Mouse (Mus musculus) forebrain, postnatal 0 days (tissue): ENCODE measurements at regions not wholly inside any gene's neighbourhood (a gene's known extent, or its start where the extent isn't known, plus 50 kb on each side); places are given as distances from the start of the nearest gene placed in this dataset.

Experiments used
- ATAC-seq: fragments of 200-750 bp; cut with Nextera tagmentation; 2 replicates; pipeline ENCODE4 v1.8.0; 2017; ENCODE audit warnings: mild to moderate bottlenecking, moderate library complexity
- DNase-seq: peaks from one replicate; pipeline ENCODE4 v3.0.0-alpha.2; 2015
- H3K27ac ChIP-seq: fragments of 300-500 bp; sonication (generic); 2 replicates; pipeline ENCODE4 v1.5.1; 2014; ENCODE audit warnings: low read depth, mild to moderate bottlenecking, antibody characterized with exemption, low read length, moderate library complexity, mixed read lengths
- H3K27me3 ChIP-seq: fragments of 300-500 bp; sonication (generic); 2 replicates; pipeline ENCODE4 v1.6.1; 2014; ENCODE audit warnings: mild to moderate bottlenecking, low read length, mixed read lengths; ENCODE audit not compliant: insufficient read depth
- H3K36me3 ChIP-seq: fragments of 300-500 bp; sonication (generic); 2 replicates; pipeline ENCODE4 v1.6.1; 2014; ENCODE audit warnings: mild to moderate bottlenecking, moderate library complexity; ENCODE audit not compliant: insufficient read depth
- H3K4me1 ChIP-seq: fragments of 300-500 bp; sonication (generic); 2 replicates; pipeline ENCODE4 v1.6.1; 2014; ENCODE audit warnings: antibody characterized with exemption; ENCODE audit not compliant: insufficient read depth
- H3K4me2 ChIP-seq: fragments of 300-500 bp; sonication (generic); 2 replicates; pipeline ENCODE4 v1.6.1; 2014; ENCODE audit warnings: low read depth, mild to moderate bottlenecking, moderate library complexity
- H3K4me3 ChIP-seq: fragments of 300-500 bp; sonication (generic); 2 replicates; pipeline ENCODE4 v1.5.1; 2014; ENCODE audit warnings: low read depth, low read length, mixed read lengths
- H3K9ac ChIP-seq: fragments of 300-500 bp; sonication (generic); 2 replicates; pipeline ENCODE4 v1.6.1; 2014; ENCODE audit warnings: mild to moderate bottlenecking
- H3K9me3 ChIP-seq: fragments of 300-500 bp; sonication (generic); 2 replicates; pipeline ENCODE4 v1.6.1; 2016; ENCODE audit warnings: low read length
- CTCF ChIP-seq: sonication (generic); IDR thresholded peaks from 2 replicates; pipeline ENCODE4 v1.5.1; 2016; ENCODE audit warnings: antibody characterized with exemption, control low read depth, low read depth
- WGBS: fragments of 180-500 bp; shearing (Covaris S2); extraction: QIAGEN DNeasy Blood & Tissue Kit; methylation state at CpG from one replicate; pipeline ENCODE4 v1.1.7; 2014; 5-methylcytosine and 5-hydroxymethylcytosine counted together

DNA sequence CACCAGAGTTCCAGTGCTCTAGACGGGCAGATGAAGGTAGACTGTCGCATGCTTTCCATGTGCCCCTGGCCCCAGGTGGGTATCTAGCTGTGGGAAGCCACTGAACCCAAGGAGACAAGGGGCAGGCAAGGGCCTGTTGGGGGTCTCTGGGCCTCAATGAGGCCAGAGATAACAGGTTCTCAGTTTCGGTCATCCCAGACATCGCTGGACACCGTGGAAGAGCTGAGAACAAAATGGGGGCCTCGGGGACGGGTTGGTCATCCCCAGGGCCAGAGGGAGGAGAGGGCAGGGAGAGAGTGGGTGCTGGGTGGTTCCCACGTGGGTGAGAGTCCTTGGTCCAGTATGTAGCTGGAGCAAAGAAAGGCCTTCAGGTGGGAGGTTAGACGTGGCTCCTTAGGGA, 307.2 kb downstream of the Zfp804a start:
- no peak for TF ChIP-seq CTCF
- ATAC-seq: no peak
- no peak overlapping the region for H3K9ac ChIP-seq
- no peak overlapping the region for H3K4me3 ChIP-seq
- H3K4me2 ChIP-seq: no peak overlapping the region
- no peaks in the 10 kb centered on the region for H3K9me3 ChIP-seq
- no peaks in the 10 kb centered on the region for H3K4me1 ChIP-seq
- no peaks in the 10 kb centered on the region for H3K36me3 ChIP-seq
- 88% methylated on average over 9 of the region's 9 CpGs for WGBS
- no peak for DNase-seq
- no peaks in the 10 kb centered on the region for H3K27me3 ChIP-seq
- no peak overlapping the region for H3K27ac ChIP-seq

- no peak for DNase-seq
- ATAC-seq: no peak
- TF ChIP-seq CTCF: no peak
- no peaks in the 10 kb centered on the region for H3K9me3 ChIP-seq
- no peak overlapping the region for H3K4me2 ChIP-seq
- H3K4me3 ChIP-seq: no peak overlapping the region
- H3K4me1 ChIP-seq: no peaks in the 10 kb centered on the region
- WGBS: 75% methylated on average over 3 of the region's 3 CpGs
- no peak overlapping the region for H3K9ac ChIP-seq
- H3K27me3 ChIP-seq: no peaks in the 10 kb centered on the region
- H3K27ac ChIP-seq: no peak overlapping the region
- no peaks in the 10 kb centered on the region for H3K36me3 ChIP-seq
Observed at GRCm38 (mm10) chr2:82373152-82373551, 320.1 kb downstream of the Zfp804a start.

DNA sequence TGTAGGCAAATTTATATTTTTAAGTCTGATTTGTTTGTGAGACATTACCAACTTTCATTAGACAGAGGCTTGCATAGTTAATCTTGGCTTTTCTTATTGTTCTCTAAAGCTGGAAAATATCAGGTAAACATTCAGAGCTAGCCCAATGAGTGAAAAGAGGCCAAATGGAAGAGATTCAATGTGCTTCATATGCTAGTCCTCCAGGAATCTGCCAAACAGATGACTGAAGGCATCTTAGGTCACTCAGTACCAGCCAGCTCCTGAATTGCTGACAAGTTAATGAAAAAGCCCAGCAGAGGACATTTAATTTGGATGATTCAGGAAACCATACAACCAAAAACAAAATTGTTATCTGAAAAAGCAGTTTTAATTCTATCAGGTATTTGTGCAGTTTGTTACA, 325.5 kb downstream of the Zfp804a start:
- DNase-seq (no peak), ATAC-seq (no peak)
- Histone ChIP-seq H3K4me2 (no peak overlapping the region), H3K36me3 (no peaks in the 10 kb centered on the region), H3K27ac (no peak overlapping the region), H3K9ac (no peak overlapping the region), H3K27me3 (no peaks in the 10 kb centered on the region), H3K4me3 (no peak overlapping the region), H3K4me1 (no peaks in the 10 kb centered on the region), H3K9me3 (no peaks in the 10 kb centered on the region)
- no peak for TF ChIP-seq CTCF

GRCm38 (mm10) chr2:82385123-82385522, 332.1 kb downstream of the Zfp804a start:
- Histone ChIP-seq H3K4me3 (no peak overlapping the region), H3K9ac (no peak overlapping the region), H3K4me1 (no peaks in the 10 kb centered on the region), H3K27me3 (no peaks in the 10 kb centered on the region), H3K36me3 (no peaks in the 10 kb centered on the region), H3K4me2 (no peak overlapping the region), H3K27ac (no peak overlapping the region), H3K9me3 (no peaks in the 10 kb centered on the region)
- ATAC-seq: no peak
- no peak for TF ChIP-seq CTCF
- WGBS: 78% methylated on average over 2 of the region's 2 CpGs
- DNase-seq: no peak

DNA sequence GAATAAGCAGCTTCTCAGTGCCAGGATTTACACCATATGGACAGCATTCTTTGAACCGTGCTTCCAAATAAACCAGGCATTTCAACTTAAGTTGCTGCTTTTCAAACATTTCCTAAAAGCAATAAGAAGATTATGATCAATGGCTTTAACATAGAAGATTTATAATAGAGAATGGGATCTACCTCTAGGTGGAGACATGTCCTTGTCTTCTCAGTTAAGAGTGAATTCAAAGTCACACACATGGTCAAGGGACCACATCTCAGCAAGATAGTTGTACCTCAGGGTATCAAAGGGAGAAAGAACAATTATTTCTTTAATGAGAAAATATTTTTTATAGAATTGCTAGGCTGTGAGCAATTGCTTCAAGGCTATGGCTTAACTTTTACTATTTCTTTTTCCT, 334.7 kb downstream of the Zfp804a start:
- no peak overlapping the region for H3K27ac ChIP-seq
- WGBS: 51% methylated on average over 1 of the region's 1 CpGs
- H3K9ac ChIP-seq: no peak overlapping the region
- DNase-seq (no peak), ATAC-seq (no peak)
- H3K4me2 ChIP-seq: no peak overlapping the region
- no peaks in the 10 kb centered on the region for H3K9me3 ChIP-seq
- H3K4me1 ChIP-seq: no peaks in the 10 kb centered on the region
- H3K4me3 ChIP-seq: no peak overlapping the region
- no peak for TF ChIP-seq CTCF
- no peaks in the 10 kb centered on the region for H3K36me3 ChIP-seq
- H3K27me3 ChIP-seq: no peaks in the 10 kb centered on the region

- H3K9me3 ChIP-seq: no peaks in the 10 kb centered on the region
- H3K9ac ChIP-seq: no peak overlapping the region
- 59% methylated on average over 4 of the region's 4 CpGs for WGBS
- no peak for TF ChIP-seq CTCF
- H3K27ac ChIP-seq: no peak overlapping the region
- H3K4me3 ChIP-seq: no peak overlapping the region
- H3K27me3 ChIP-seq: no peaks in the 10 kb centered on the region
- ATAC-seq: no peak
- H3K36me3 ChIP-seq: no peaks in the 10 kb centered on the region
- H3K4me2 ChIP-seq: no peak overlapping the region
- DNase-seq: no peak
- H3K4me1 ChIP-seq: no peaks in the 10 kb centered on the region
Observed at GRCm38 (mm10) chr2:82395426-82395825, 342.4 kb downstream of the Zfp804a start.

DNA sequence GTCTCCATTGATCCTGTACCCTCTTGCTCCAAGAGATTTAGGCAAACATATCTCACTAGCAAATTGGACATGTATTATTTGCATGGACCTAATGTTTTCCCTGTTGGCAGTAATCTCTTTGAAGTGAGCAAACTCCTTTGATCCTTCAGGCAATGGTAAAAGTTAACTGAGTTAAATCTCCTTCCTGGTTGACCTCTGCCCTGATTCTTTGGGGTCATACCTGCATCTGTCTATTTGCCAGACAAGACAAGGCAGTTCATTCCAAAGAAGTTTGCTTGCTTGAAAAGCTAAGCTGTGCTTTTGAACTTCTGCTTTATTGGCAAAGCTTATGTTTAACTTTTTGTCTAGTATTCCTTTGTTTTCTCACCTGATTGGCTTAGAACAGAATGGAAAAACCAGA, 392.7 kb downstream of the Zfp804a start:
- no peak overlapping the region for H3K9ac ChIP-seq
- no peak for TF ChIP-seq CTCF
- no peaks in the 10 kb centered on the region for H3K27me3 ChIP-seq
- H3K36me3 ChIP-seq: no peaks in the 10 kb centered on the region
- H3K4me3 ChIP-seq: no peak overlapping the region
- H3K4me2 ChIP-seq: no peak overlapping the region
- no peak for ATAC-seq
- H3K9me3 ChIP-seq: no peaks in the 10 kb centered on the region
- no peak overlapping the region for H3K27ac ChIP-seq
- DNase-seq: no peak
- H3K4me1 ChIP-seq: no peaks in the 10 kb centered on the region

DNA sequence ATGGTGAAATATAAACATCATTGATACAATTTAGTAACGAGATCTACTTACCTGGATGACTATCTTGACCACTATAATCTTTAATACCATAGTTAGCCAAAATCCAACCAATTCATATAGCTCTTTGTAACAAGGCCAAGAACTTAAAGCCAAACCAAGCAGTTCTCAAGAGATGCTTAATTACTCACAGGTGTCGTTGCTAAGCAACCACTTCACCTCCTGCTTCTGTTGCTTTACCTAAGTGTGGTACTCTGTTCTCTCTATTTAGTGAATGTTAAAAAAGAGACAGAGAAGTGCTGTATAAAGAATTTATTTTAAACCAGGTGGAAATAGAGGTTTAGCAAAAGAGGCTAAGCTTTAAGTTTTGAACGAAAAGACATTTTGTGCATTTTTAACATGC, 402.7 kb downstream of the Zfp804a start:
- H3K27ac ChIP-seq: no peak overlapping the region

More for the DNA sequence above, 402.7 kb downstream of the Zfp804a start:
- H3K9ac ChIP-seq: no peak overlapping the region
- H3K36me3 ChIP-seq: no peaks in the 10 kb centered on the region
- H3K4me2 ChIP-seq: no peak overlapping the region
- WGBS: 73% methylated on average over 3 of the region's 3 CpGs
- no peak for TF ChIP-seq CTCF
- H3K4me3 ChIP-seq: no peak overlapping the region
- no peaks in the 10 kb centered on the region for H3K9me3 ChIP-seq
- H3K4me1 ChIP-seq: no peaks in the 10 kb centered on the region
- peak; percentile 29 for DNase-seq
- H3K27me3 ChIP-seq: no peaks in the 10 kb centered on the region
- ATAC-seq: peak; percentile 42; the same call in 1 of the 2 replicates
